Mouse (Mus musculus): Measurements from ENCODE around the gene Pea15a.
"Not testable (repeated sequence)": the region's sequence is repeated elsewhere in the genome, so short reads cannot be mapped to it uniquely, and the experiment has no call there.

The Pea15a gene

GRCm38 (mm10) chr1:172206141-172206917, at the start of gene Pea15a:
TSS of gene Pea15a (minus strand) at chr1:172206804.
- peak; percentile 80 to 84 for DNase-seq (ENCODE audit: low spot score in 2 of 2)

DNA sequence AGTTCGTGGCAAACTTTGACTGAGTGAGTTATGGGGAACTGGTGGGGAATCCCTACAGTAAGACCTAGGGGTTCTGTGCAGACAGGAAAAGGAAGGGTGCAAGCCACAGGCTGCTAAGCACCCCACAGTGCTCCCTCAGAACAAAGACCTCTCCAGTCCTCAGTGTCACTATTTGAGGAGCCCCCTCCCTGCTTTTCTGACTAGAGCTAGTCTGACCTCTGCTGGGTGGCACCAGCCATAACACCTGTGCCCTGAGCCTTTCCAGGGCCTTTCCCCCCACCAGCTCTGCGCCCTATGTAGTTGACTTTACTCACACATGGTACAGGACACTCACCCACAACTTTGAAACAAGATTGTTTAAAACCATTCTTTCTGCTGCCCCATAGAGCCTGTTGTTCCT, 41.1 kb upstream of the Pea15a start:
- no peak for DNase-seq (ENCODE audit: low spot score in 2 of 2)

GRCm38 (mm10) chr1:172247216-172247615, 40.6 kb upstream of the Pea15a start:
- DNase-seq (ENCODE audit: low spot score in 2 of 2): peak in 1 of 2 experiments; percentile 39

- not testable (repeated sequence) for DNase-seq (ENCODE audit: low spot score in 2 of 2)
These were observed 38.0 kb upstream of the Pea15a start for GRCm38 (mm10) chr1:172244645-172245044.

DNA sequence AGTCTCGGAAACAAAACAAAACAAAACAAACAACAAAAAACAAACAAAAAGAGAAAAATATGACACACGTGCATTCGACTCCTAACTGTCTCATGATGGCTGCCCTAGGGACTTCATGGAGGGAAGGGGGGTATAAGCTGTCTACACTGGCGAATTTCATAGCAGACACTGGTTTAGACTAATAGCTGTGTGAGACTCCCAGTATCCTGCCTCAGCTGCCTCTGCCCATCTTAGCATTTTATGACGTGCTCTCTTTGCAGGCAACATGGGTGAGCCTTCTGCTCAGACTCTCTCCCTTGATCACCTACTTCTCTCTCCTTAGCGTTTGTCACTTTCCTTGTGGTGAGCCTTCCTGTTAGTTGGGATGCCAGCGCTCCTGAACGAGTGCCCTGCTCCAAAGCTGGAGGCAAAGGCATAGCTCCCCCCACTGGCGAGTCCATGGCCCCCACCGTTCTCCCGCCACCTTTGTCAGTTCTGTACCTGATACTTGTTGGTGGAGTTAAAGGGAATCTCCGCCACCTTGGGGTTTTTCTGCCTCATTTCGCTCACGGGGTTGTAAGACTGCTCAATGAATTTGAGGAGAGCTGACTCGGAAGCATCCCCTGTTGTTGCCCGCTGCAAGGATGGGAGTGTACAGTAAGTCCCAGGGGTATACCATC, 37.1 kb upstream of the Pea15a start:
- DNase-seq (ENCODE audit: low spot score in 2 of 2): no peak

DNA sequence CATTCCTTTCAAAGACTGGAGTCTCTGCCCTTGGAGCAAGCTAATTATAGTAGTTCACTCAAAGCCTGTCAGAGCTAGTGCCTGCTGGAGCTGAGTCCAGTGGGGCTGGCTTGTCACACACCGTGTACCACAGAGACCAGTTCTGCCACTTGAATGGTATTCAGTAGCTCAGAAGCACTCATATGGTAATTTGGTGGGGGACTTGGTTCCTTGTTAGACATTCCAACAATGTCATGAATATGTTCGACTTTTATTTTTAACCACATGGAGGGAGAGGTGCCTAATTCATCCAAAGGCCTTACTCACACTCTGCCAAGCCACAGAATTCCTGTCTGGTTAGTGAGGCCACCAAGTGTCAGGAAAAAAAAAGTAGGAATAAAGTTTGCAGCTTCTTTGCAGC, 35.8 kb upstream of the Pea15a start:
- no peak for DNase-seq (ENCODE audit: low spot score in 2 of 2)

- no peak for DNase-seq (ENCODE audit: low spot score in 2 of 2)
These were observed 34.5 kb upstream of the Pea15a start for GRCm38 (mm10) chr1:172240945-172241708.

DNA sequence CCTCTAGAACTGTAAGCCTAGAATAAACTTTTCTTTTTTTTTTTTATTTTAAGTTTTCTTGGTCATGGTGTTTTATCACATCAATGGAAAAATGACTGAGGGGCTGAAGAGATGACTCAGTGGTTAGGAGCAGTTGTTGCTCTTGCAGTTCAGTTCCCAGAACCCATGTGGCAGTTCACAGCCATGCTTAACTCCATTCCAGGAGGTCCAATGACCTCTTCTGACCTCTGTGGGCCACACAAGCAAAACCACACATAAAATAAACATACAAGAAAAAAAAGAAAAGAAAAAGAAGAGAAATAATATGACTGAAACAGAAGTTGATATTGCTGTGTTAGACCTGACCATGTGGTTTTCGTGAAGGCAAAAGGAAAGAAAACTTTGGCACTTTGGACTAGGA, 22.6 kb upstream of the Pea15a start:
- no peak for DNase-seq (ENCODE audit: low spot score in 2 of 2)

DNA sequence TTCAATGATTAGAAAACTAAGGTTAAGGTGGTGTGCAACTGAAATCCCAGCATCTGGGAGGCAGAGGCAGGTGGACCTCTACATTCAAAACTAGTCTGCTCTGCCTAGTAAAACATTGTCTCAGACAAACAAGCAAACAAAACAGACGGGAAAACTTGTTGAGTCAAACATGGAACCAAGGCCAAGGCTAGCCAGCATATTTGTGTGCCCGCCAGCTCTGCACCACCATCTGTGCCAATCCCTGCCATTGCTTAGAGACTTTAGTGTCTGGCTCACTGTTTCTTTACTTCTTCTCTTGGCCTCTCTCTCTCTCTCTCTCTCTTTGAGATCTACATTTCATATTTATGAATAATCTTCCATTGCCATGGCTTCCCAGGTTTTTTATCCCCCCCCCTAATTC, 21.6 kb upstream of the Pea15a start:
- no peak for DNase-seq (ENCODE audit: low spot score in 2 of 2)

DNA sequence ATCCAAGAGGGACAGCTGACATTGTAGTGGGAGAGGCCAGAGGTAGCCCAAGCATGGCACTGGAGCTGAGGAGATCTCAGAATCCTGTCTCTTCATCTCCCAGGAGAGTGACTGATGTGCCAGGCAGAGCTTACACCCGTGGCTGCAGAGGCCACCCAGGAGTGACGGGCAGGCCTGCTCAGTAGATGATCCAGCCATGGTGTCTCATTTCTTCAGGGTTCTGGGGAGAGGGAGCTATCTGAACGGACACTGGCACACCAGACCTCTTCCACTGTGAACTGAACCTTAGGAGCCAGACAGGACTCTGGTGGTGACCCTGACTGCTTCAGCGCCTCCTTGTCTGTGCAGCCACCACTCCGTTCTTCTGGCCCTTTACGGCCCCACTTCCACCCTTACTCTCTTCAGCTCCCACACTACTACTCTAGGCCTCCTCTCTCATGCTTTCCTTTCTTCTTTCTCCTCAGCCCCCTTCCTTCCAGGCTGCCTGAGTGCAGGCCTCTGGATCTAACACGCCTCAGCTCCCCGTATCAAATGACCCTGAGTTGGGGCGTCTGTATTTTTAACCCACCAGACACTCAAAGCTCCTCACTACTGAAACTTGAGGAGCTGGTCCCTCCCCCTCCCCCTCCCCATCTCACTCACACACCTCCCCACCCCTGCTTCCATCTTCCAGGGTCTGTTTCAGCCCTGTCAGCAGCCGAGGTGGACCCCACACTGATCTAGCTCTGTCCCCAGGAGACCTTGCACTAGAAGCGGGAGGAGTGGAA, 14.9 kb upstream of the Pea15a start:
- DNase-seq (ENCODE audit: low spot score in 2 of 2): no peak

DNA sequence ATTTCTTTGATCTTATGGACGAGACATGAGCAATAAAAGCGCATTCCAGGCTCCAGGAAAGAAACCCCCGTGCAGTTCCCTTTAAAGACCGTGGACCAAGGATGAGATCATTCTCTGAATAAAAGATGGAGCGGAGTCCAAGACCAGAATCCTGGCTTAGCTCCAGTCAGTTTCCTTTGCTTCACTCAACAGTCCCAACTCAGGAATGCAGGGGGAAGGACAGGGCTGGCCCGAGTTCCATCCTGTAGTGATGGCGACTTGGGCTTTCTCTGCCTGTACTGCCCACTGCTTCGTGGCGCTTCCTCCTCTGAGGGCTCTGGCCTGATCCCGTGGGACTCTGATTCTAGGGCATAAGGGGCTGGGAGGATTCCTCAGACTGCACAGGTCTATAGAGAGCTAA, 13.8 kb upstream of the Pea15a start:
- DNase-seq (ENCODE audit: low spot score in 2 of 2): peak in 1 of 2 experiments; percentile 27

DNA sequence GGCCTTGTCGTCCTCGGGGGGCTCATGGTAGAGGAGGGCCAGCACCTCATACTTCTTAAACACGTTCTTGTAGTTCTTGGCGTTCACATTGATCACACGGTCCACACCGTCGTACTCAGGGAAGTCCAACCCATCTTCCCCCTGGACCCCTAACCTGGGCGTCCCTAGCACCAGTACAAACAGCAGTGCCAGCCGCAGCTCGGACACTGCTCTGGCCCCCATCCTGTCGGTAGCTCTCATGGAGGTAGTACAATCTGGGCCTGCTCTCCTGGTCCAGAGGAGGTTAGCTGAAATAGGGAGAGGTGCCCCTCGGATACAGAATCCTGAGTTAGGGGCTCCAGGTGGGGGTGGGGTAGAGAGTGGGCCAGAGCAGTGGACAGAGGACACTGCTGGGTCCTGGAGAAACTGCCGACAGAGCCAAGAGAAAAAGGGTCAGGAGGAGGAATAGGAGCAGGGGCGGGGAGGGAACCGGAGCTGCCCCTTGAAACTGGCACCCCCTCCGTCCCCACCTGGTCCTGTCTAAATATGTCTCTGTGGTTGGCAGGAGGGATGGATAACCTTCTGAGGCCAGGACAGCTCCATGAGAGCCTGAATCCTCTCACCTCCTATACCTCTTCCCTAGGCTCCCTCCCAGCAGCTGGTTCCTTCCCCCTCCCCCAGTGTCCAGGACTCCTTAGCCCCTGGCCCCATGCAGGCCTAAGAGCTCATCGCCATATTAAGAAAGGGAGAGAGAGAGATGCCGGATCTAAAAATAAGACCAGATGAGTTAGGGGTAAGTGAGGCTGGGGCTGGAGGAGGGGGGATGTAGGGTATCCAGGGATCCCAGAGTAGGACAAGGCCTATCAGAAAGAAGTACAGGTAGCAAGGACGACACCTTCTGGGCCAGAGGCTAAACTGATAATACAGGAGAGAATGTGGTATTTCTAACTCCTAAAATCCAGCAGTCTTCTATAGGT, 13.1 kb upstream of the Pea15a start, which contains the start of gene Casq1:
Casq1 (minus strand) TSS at position 418 of the 956 bp plus-strand sequence.
- no peak for DNase-seq (ENCODE audit: low spot score in 2 of 2)

DNA sequence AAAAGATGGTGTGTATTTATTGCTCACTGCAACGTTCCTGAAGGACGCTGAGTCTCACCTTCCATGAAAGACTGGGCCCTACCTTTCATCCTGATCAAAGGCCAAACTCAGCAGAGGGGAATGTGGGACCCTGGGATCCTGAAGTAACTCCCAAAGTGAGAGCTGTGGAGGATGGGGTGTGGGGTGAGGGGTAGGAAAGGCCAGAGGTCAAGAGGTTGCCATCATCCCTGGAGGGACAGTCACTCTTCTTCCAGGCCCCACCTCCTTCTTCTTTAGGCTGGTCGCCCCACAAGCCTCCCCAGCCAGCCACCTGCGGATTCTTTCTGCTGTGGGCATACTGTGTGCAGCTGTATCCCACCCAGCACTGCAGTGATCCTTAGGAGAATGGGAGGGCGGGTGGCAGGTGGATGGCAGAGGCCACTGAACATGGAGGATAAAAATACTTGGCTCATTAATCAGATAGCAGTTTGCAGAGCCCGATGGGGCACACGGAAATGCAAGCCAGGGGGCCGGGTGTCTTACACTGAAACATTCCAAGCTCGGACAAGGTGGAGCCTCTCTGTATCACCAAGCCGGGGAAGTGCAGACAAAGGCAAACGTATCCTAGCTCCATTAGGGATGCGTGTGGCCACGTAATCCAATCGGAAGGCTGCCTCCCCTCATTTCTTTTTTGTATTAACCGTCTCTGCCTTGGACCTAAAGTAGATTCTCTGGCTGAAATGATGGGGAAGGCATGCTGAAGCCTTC, 11.7 kb upstream of the Pea15a start:
- no peak for DNase-seq (ENCODE audit: low spot score in 2 of 2)

DNA sequence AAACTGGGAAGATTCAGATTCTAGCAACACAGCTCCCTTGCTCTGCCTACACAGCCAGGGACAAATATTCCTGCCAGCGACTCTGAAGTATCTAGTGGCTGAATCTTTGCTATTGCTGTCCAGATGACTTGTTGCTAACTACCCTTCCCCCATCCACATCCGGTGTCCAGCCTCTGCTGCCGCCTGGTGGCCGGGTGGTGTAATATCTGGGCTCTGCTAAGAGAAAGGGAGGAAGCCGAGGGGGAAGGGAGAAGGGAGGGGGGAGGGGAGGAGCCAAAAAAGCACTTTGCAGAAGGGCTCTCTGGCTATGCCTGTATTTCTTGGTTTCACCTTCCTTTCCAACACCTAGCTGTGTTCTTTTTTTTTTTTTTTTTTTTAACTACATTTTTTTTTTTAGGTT, 10.5 kb upstream of the Pea15a start:
- peak; percentile 89 to 93 for DNase-seq (ENCODE audit: low spot score in 2 of 2)

- DNase-seq (ENCODE audit: low spot score in 2 of 2): no peak
These were observed 8.1 kb upstream of the Pea15a start for GRCm38 (mm10) chr1:172214748-172215147.

DNA sequence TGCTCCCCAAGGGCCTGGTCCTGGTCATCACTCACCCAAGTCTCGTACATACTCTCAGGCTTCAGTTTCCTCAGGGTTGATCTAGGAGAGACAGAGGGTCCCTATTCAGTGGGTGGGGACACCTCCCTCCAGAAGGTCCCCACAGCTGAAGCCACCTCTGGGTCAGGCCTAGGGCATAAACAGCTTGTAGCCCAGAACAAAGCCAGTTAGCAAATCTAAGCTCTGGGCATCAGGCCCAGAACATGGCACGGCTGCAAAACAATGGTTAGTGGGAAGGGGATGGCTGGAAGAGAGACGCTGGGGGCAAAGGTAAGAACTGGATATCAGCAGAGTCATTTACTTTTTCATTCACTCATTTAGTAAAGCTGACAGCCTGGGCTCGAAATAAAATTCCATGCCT, 7.2 kb upstream of the Pea15a start:
- DNase-seq (ENCODE audit: low spot score in 2 of 2): no peak

- DNase-seq (ENCODE audit: low spot score in 2 of 2): no peak
These were observed 6.2 kb upstream of the Pea15a start for GRCm38 (mm10) chr1:172212776-172213175.

- peak; percentile 33 to 47 for DNase-seq (ENCODE audit: low spot score in 2 of 2)
These were observed 544 bp upstream of the Pea15a start for GRCm38 (mm10) chr1:172207111-172207584.

GRCm38 (mm10) chr1:172205741-172206087, 890 bp downstream of the Pea15a start:
- peak; percentile 28 to 44 for DNase-seq (ENCODE audit: low spot score in 2 of 2)
